Mouse (Mus musculus): ENCODE data around the gene G430095P16Rik.

Gene G430095P16Rik

GRCm38 (mm10) chr8:84724683-84725082, 1.9 kb downstream of the G430095P16Rik start:
- DNase-seq, result no peak

- DNase-seq, result no peak
These were observed 2.6 kb downstream of the G430095P16Rik start for GRCm38 (mm10) chr8:84725246-84725940.

- DNase-seq, result peak; percentile 60 to 69
These were observed 3.1 kb downstream of the G430095P16Rik start for GRCm38 (mm10) chr8:84725941-84726259.

- no peak for DNase-seq
These were observed 5.7 kb downstream of the G430095P16Rik start for GRCm38 (mm10) chr8:84728474-84728873.

- DNase-seq, result peak; percentile 68 to 73
These were observed 7.1 kb downstream of the G430095P16Rik start for GRCm38 (mm10) chr8:84729921-84730362.

GRCm38 (mm10) chr8:84730541-84731370, 7.9 kb downstream of the G430095P16Rik start:
- DNase-seq, result no peak

- no peak for DNase-seq
These were observed 8.8 kb downstream of the G430095P16Rik start for GRCm38 (mm10) chr8:84731371-84732177.

- no peak for DNase-seq
These were observed 9.7 kb downstream of the G430095P16Rik start for GRCm38 (mm10) chr8:84732545-84732944.

- peak in 1 of 2 experiments; percentile 43 for DNase-seq
These were observed 10.2 kb downstream of the G430095P16Rik start for GRCm38 (mm10) chr8:84732996-84733395.

- no peak for DNase-seq
These were observed 11.2 kb downstream of the G430095P16Rik start for GRCm38 (mm10) chr8:84733959-84734358.

- no peak for DNase-seq
These were observed 11.9 kb downstream of the G430095P16Rik start for GRCm38 (mm10) chr8:84734680-84735079.

- DNase-seq, result no peak
These were observed 12.8 kb downstream of the G430095P16Rik start for GRCm38 (mm10) chr8:84735597-84735996.

GRCm38 (mm10) chr8:84736521-84736920, 13.7 kb downstream of the G430095P16Rik start:
- no peak for DNase-seq

GRCm38 (mm10) chr8:84737608-84738007, 14.8 kb downstream of the G430095P16Rik start:
- peak; percentile 76 to 90 for DNase-seq

GRCm38 (mm10) chr8:84738266-84738665, 15.5 kb downstream of the G430095P16Rik start:
- DNase-seq, result no peak

- DNase-seq, result no peak
These were observed 16.1 kb downstream of the G430095P16Rik start for GRCm38 (mm10) chr8:84738715-84739400.

- DNase-seq, result no peak
These were observed 16.6 kb downstream of the G430095P16Rik start for GRCm38 (mm10) chr8:84739401-84739742.

GRCm38 (mm10) chr8:84740895-84741843, 18.4 kb downstream of the G430095P16Rik start:
- no peak for DNase-seq

GRCm38 (mm10) chr8:84742171-84743053, 19.6 kb downstream of the G430095P16Rik start:
- DNase-seq, result no peak

GRCm38 (mm10) chr8:84743054-84743415, 20.2 kb downstream of the G430095P16Rik start:
- DNase-seq, result no peak

Data from kidney, postnatal 36 days (tissue).